Mouse (Mus musculus) lung, adult 2 months (tissue): ENCODE measurements at regions not wholly inside any gene's neighbourhood (a gene's known extent, or its start where the extent isn't known, plus 50 kb on each side); places are given as distances from the start of the nearest gene placed in this dataset.

ENCODE experiments used
- CTCF ChIP-seq: fragments of 200-500 bp; IDR thresholded peaks from 2 replicates; pipeline ENCODE4 v1.5.1; 2011; ENCODE audit warnings: mild to moderate bottlenecking, low read length, control low read depth; ENCODE audit not compliant: insufficient read depth
- POLR2A ChIP-seq: fragments of 200-500 bp; IDR thresholded peaks from 2 replicates; pipeline ENCODE4 v1.6.1; 2011; ENCODE audit warnings: low read depth, mild to moderate bottlenecking, control low read depth, low read length, borderline replicate concordance; ENCODE audit errors: extremely low read depth

GRCm38 (mm10) chr10:95760121-95760870 is 82.4 kb downstream of the Gm33543 start:
- no peak for TF ChIP-seq POLR2A
- no peak for TF ChIP-seq CTCF
